ENCODE assay signal across 21 mouse cellular contexts in genomic region chr3:138841288-138841687, GRCm38 (mm10).
DNase-seq lines count a peak whose midpoint lies in the region; ATAC-seq lines count a peak whose summit lies in the region.
"Had no signal": no experiment of that assay in that cellular context is flagged by ENCODE, and none has a peak within 500 bp of the region (broad histone marks: within the 10 kb centered on the region; RNA-seq: fewer than 3 reads in every experiment).

No protein-coding gene starts in this region.

- no peaks in the 10 kb centered on the region for H3K9me3 ChIP-seq in forebrain, embryonic 14.5 days (replicated peaks; ENCODE audit: control insufficient read depth, low read length)
- no peaks in the 10 kb centered on the region for H3K9me3 ChIP-seq in forebrain, embryonic 10.5 days
- no peaks in the 10 kb centered on the region for H3K9me3 ChIP-seq in midbrain, embryonic 13.5 days
- no peaks in the 10 kb centered on the region for H3K9me3 ChIP-seq in midbrain, embryonic 16.5 days (replicated peaks; ENCODE audit: control insufficient read depth, low read length, poor library complexity, severe bottlenecking)
- H3K9me3 ChIP-seq: embryonic facial prominence, embryonic 13.5 days; G1E; heart, embryonic 12.5 days; intestine, embryonic 15.5 days had no signal

- peak; percentile 26; the same call in 1 of the 2 replicates for ATAC-seq in forebrain, embryonic 14.5 days
- ATAC-seq in midbrain, embryonic 13.5 days = peak; percentile 43; the same call in 1 of the 2 replicates
- ATAC-seq in midbrain, embryonic 16.5 days = no peak; the same call in 1 of the 2 replicates
- ATAC-seq in activated CD4-positive, CD25-positive, alpha-beta regulatory T cell, adult 4 months = peak; percentile 63
- ATAC-seq: forebrain, embryonic 16.5 days; intestine, embryonic 15.5 days had no signal

- no peak overlapping the region for H3K27ac ChIP-seq in forebrain, embryonic 14.5 days (ENCODE audit: low read depth, low read length)
- H3K27ac ChIP-seq in forebrain, embryonic 10.5 days = no peak overlapping the region
- H3K27ac ChIP-seq in midbrain, embryonic 13.5 days = no peak overlapping the region
- no peak overlapping the region for H3K27ac ChIP-seq in midbrain, embryonic 16.5 days (ENCODE audit: low read length)
- H3K27ac ChIP-seq: embryonic facial prominence, embryonic 13.5 days; gastrocnemius, adult 2 months; hindbrain, embryonic 14.5 days; intestine, embryonic 15.5 days had no signal

- H3K4me2 ChIP-seq in forebrain, embryonic 14.5 days (ENCODE audit: low read length) = no peak overlapping the region
- no peak overlapping the region for H3K4me2 ChIP-seq in midbrain, embryonic 13.5 days (replicated peaks)
- no peak overlapping the region for H3K4me2 ChIP-seq in midbrain, embryonic 16.5 days (ENCODE audit: low read length)
- H3K4me2 ChIP-seq: embryonic facial prominence, embryonic 13.5 days; heart, embryonic 12.5 days; hindbrain, embryonic 14.5 days; intestine, embryonic 15.5 days had no signal

- H3K4me1 ChIP-seq in forebrain, embryonic 14.5 days (ENCODE audit: control insufficient read depth, insufficient read depth, low read length) = peaks cover 5% of the 10 kb centered on the region; the same call in 1 of the 2 replicates
- H3K4me1 ChIP-seq in forebrain, embryonic 10.5 days = peaks cover 28% of the 10 kb centered on the region
- peaks cover 34% of the 10 kb centered on the region for H3K4me1 ChIP-seq in midbrain, embryonic 13.5 days (replicated peaks)
- H3K4me1 ChIP-seq in midbrain, embryonic 16.5 days (ENCODE audit: control insufficient read depth, insufficient read depth, low read length) = peaks cover 19% of the 10 kb centered on the region
- H3K4me1 ChIP-seq: heart, embryonic 12.5 days had no signal

- H3K4me3 ChIP-seq in forebrain, embryonic 14.5 days (ENCODE audit: low read depth, low read length) = no peak overlapping the region
- H3K4me3 ChIP-seq in forebrain, embryonic 10.5 days = no peak overlapping the region
- no peak overlapping the region for H3K4me3 ChIP-seq in midbrain, embryonic 13.5 days (replicated peaks)
- H3K4me3 ChIP-seq in midbrain, embryonic 16.5 days (ENCODE audit: low read depth, low read length) = no peak overlapping the region
- H3K4me3 ChIP-seq: embryonic facial prominence, embryonic 13.5 days; gastrocnemius, adult 2 months; heart, embryonic 12.5 days; intestine, embryonic 15.5 days had no signal

- no peak overlapping the region for H3K9ac ChIP-seq in forebrain, embryonic 14.5 days (ENCODE audit: low read length)
- no peak overlapping the region for H3K9ac ChIP-seq in midbrain, embryonic 13.5 days (replicated peaks)
- no peak overlapping the region for H3K9ac ChIP-seq in midbrain, embryonic 16.5 days (ENCODE audit: low read depth, low read length)
- H3K9ac ChIP-seq: embryonic facial prominence, embryonic 13.5 days; heart, embryonic 12.5 days; hindbrain, embryonic 14.5 days; intestine, embryonic 15.5 days had no signal

- no peaks in the 10 kb centered on the region for H3K27me3 ChIP-seq in forebrain, embryonic 14.5 days (replicated peaks; ENCODE audit: control insufficient read depth, insufficient read depth, low read length)
- no peaks in the 10 kb centered on the region for H3K27me3 ChIP-seq in forebrain, embryonic 10.5 days (ENCODE audit: poor library complexity, severe bottlenecking)
- H3K27me3 ChIP-seq in midbrain, embryonic 13.5 days = no peaks in the 10 kb centered on the region
- H3K27me3 ChIP-seq in midbrain, embryonic 16.5 days (ENCODE audit: control insufficient read depth, insufficient read depth, low read depth, low read length) = no peaks in the 10 kb centered on the region
- H3K27me3 ChIP-seq: embryonic facial prominence, embryonic 13.5 days; heart, embryonic 12.5 days; intestine, embryonic 15.5 days had no signal

- H3K36me3 ChIP-seq in forebrain, embryonic 14.5 days (ENCODE audit: control insufficient read depth, insufficient read depth, low read length) = no peaks in the 10 kb centered on the region
- no peaks in the 10 kb centered on the region for H3K36me3 ChIP-seq in forebrain, embryonic 10.5 days (replicated peaks)
- no peaks in the 10 kb centered on the region for H3K36me3 ChIP-seq in midbrain, embryonic 13.5 days
- H3K36me3 ChIP-seq in midbrain, embryonic 16.5 days (ENCODE audit: control insufficient read depth, insufficient read depth, low read length) = no peaks in the 10 kb centered on the region
- H3K36me3 ChIP-seq: embryonic facial prominence, embryonic 13.5 days; G1E; heart, embryonic 12.5 days; intestine, embryonic 15.5 days had no signal

- 37% methylated on average over 5 of the region's 5 CpGs for WGBS in forebrain, embryonic 14.5 days
- 63% methylated on average over 5 of the region's 5 CpGs for WGBS in forebrain, embryonic 10.5 days
- WGBS in midbrain, embryonic 13.5 days = 42% methylated on average over 5 of the region's 5 CpGs
- WGBS in midbrain, embryonic 16.5 days = 29% methylated on average over 5 of the region's 5 CpGs

- no peak for DNase-seq in forebrain, embryonic 14.5 days (ENCODE audit: low spot score)
- DNase-seq in forebrain, embryonic 10.5 days (ENCODE audit: extremely low spot score, low spot score) = no peak
- peak; percentile 10 for DNase-seq in CD4-positive, CD25-positive, alpha-beta regulatory T cell, adult 2 months (ENCODE audit: low read depth, low spot score)
- no peak for DNase-seq in frontal cortex, adult 2 months (ENCODE audit: extremely low spot score in 1 of 2, low spot score in 1 of 2)
- no peak for DNase-seq in frontal cortex, postnatal 36 days (ENCODE audit: low spot score in 2 of 2)
- DNase-seq: adrenal gland, postnatal 14 days; cerebellum, adult 11-12 months; cerebellum, adult 9-10 months; cerebellum, postnatal 36 days; gastrocnemius, adult 2 months; gastrocnemius, postnatal 25 days; kidney, adult 18-20 months had no signal
